Mouse (Mus musculus): ENCODE measurements at regions not wholly inside any gene's neighbourhood (a gene's known extent, or its start where the extent isn't known, plus 50 kb on each side); places are given as distances from the start of the nearest gene placed in this dataset.
A peak's percentile ranks its signal among the peaks of the same experiment; 100 is the strongest.

- Histone ChIP-seq H3K27me3 (ENCODE audit: control insufficient read depth, insufficient read depth, insufficient read length) (no peaks in the 10 kb centered on the region), H3K4me3 (no peak overlapping the region), H3K79me2 (ENCODE audit: control insufficient read depth, insufficient read depth) (no peaks in the 10 kb centered on the region), H3K4me2 (ENCODE audit: low read depth) (no peak overlapping the region), H3K36me3 (ENCODE audit: control insufficient read depth, insufficient read depth) (no peaks in the 10 kb centered on the region), H3ac (ENCODE audit: control insufficient read depth, insufficient read length) (no peak overlapping the region)
- TF ChIP-seq MYOD1 (IDR thresholded peaks at IDR 0.05; ENCODE audit: control insufficient read depth in 1 of 3, insufficient read length in 2 of 3, low read depth in 2 of 3) (no peak), TCF3 (IDR thresholded peaks at IDR 0.05; ENCODE audit: insufficient read length, low read depth) (no peak), SRF (IDR thresholded peaks at IDR 0.05; ENCODE audit: control insufficient read depth, insufficient read length, low read depth) (no peak)
Measured at GRCm38 (mm10) chr2:50416056-50416455, 119.5 kb upstream of the Mmadhc start.

GRCm38 (mm10) chr2:50405932-50406331 is 109.3 kb upstream of the Mmadhc start:
- Histone ChIP-seq H3K4me2 (ENCODE audit: low read depth) (no peak overlapping the region), H3ac (ENCODE audit: control insufficient read depth, insufficient read length) (no peak overlapping the region), H3K27me3 (ENCODE audit: control insufficient read depth, insufficient read depth, insufficient read length) (no peaks in the 10 kb centered on the region), H3K4me3 (no peak overlapping the region), H3K79me2 (ENCODE audit: control insufficient read depth, insufficient read depth) (no peaks in the 10 kb centered on the region), H3K36me3 (ENCODE audit: control insufficient read depth, insufficient read depth) (no peaks in the 10 kb centered on the region)
- TF ChIP-seq MYOD1 (IDR thresholded peaks at IDR 0.05; ENCODE audit: control insufficient read depth in 1 of 3, insufficient read length in 2 of 3, low read depth in 2 of 3) (no peak), TCF12 (IDR thresholded peaks at IDR 0.05; ENCODE audit: insufficient read depth, poor library complexity, severe bottlenecking) (no peak), TCF3 (IDR thresholded peaks at IDR 0.05; ENCODE audit: insufficient read length, low read depth) (no peak), POLR2AphosphoS2 (IDR thresholded peaks at IDR 0.05; ENCODE audit: insufficient read length, low read depth) (no peak), REST (IDR thresholded peaks at IDR 0.05; ENCODE audit: insufficient read depth, insufficient read length) (no peak), POLR2A (IDR thresholded peaks at IDR 0.05; ENCODE audit: insufficient read length, low read depth) (no peak), E2F4 (IDR thresholded peaks at IDR 0.05; ENCODE audit: insufficient read depth) (no peak)

- TF ChIP-seq TCF12 (IDR thresholded peaks at IDR 0.05; ENCODE audit: insufficient read depth, poor library complexity, severe bottlenecking), result no peak
- no peak for TF ChIP-seq CEBPB (IDR thresholded peaks at IDR 0.05; ENCODE audit: insufficient read depth, poor library complexity, severe bottlenecking)
- no peak for TF ChIP-seq POLR2A (IDR thresholded peaks at IDR 0.05; ENCODE audit: insufficient read length, low read depth)
- TF ChIP-seq TCF3 (IDR thresholded peaks at IDR 0.05; ENCODE audit: insufficient read length, low read depth), result no peak
- no peak for TF ChIP-seq E2F4 (IDR thresholded peaks at IDR 0.05; ENCODE audit: insufficient read depth)
- TF ChIP-seq USF1 (IDR thresholded peaks at IDR 0.05; ENCODE audit: low read depth), result no peak
- no peak for TF ChIP-seq MYOD1 (IDR thresholded peaks at IDR 0.05; ENCODE audit: control insufficient read depth in 1 of 3, insufficient read length in 2 of 3, low read depth in 2 of 3)
- no peak for TF ChIP-seq POLR2AphosphoS2 (IDR thresholded peaks at IDR 0.05; ENCODE audit: insufficient read length, low read depth)
- no peak for TF ChIP-seq SRF (IDR thresholded peaks at IDR 0.05; ENCODE audit: control insufficient read depth, insufficient read length, low read depth)
- no peak for TF ChIP-seq REST (IDR thresholded peaks at IDR 0.05; ENCODE audit: insufficient read depth, insufficient read length)
- TF ChIP-seq MAX (IDR thresholded peaks at IDR 0.05; ENCODE audit: low read depth), result no peak
- TF ChIP-seq MYOG (IDR thresholded peaks at IDR 0.05; ENCODE audit: control insufficient read depth in 1 of 3, insufficient read depth in 1 of 3, insufficient read length in 2 of 3, low read depth in 2 of 3), result no peak
- H3K27me3 ChIP-seq (ENCODE audit: control insufficient read depth, insufficient read depth, insufficient read length), result no peaks in the 10 kb centered on the region
- H3K4me3 ChIP-seq, result no peak overlapping the region
- no peak overlapping the region for H3ac ChIP-seq (ENCODE audit: control insufficient read depth, insufficient read length)
- no peak overlapping the region for H3K4me2 ChIP-seq (ENCODE audit: low read depth)
- H3K79me2 ChIP-seq (ENCODE audit: control insufficient read depth, insufficient read depth), result no peaks in the 10 kb centered on the region
- no peaks in the 10 kb centered on the region for H3K36me3 ChIP-seq (ENCODE audit: control insufficient read depth, insufficient read depth)
Measured at GRCm38 (mm10) chr2:50403106-50403505, 106.5 kb upstream of the Mmadhc start.

- Histone ChIP-seq H3K27me3 (ENCODE audit: control insufficient read depth, insufficient read depth, insufficient read length) (no peaks in the 10 kb centered on the region), H3K4me3 (no peak overlapping the region), H3K79me2 (ENCODE audit: control insufficient read depth, insufficient read depth) (no peaks in the 10 kb centered on the region), H3K4me2 (ENCODE audit: low read depth) (no peak overlapping the region), H3K36me3 (ENCODE audit: control insufficient read depth, insufficient read depth) (no peaks in the 10 kb centered on the region), H3ac (ENCODE audit: control insufficient read depth, insufficient read length) (no peak overlapping the region)
- TF ChIP-seq MYOD1 (IDR thresholded peaks at IDR 0.05; ENCODE audit: control insufficient read depth in 1 of 3, insufficient read length in 2 of 3, low read depth in 2 of 3) (no peak), USF1 (IDR thresholded peaks at IDR 0.05; ENCODE audit: low read depth) (peak; percentile 84), POLR2AphosphoS2 (IDR thresholded peaks at IDR 0.05; ENCODE audit: insufficient read length, low read depth) (no peak), E2F4 (IDR thresholded peaks at IDR 0.05; ENCODE audit: insufficient read depth) (no peak), REST (IDR thresholded peaks at IDR 0.05; ENCODE audit: insufficient read depth, insufficient read length) (no peak), TCF3 (IDR thresholded peaks at IDR 0.05; ENCODE audit: insufficient read length, low read depth) (no peak)
Measured at GRCm38 (mm10) chr2:50398576-50398975, 102.0 kb upstream of the Mmadhc start.

- Histone ChIP-seq H3K79me2 (ENCODE audit: control insufficient read depth, insufficient read depth) (no peaks in the 10 kb centered on the region), H3K36me3 (ENCODE audit: control insufficient read depth, insufficient read depth) (no peaks in the 10 kb centered on the region)
- TF ChIP-seq SRF (IDR thresholded peaks at IDR 0.05; ENCODE audit: control insufficient read depth, insufficient read length, low read depth) (no peak), USF1 (IDR thresholded peaks at IDR 0.05; ENCODE audit: low read depth) (no peak)
Measured at GRCm38 (mm10) chr2:50377609-50378413, 81.2 kb upstream of the Mmadhc start.

More at GRCm38 (mm10) chr2:50377609-50378413, 81.2 kb upstream of the Mmadhc start:
- no peaks in the 10 kb centered on the region for H3K27me3 ChIP-seq (ENCODE audit: control insufficient read depth, insufficient read depth, insufficient read length)
- H3K4me2 ChIP-seq (ENCODE audit: low read depth), result no peak overlapping the region
- no peak overlapping the region for H3ac ChIP-seq (ENCODE audit: control insufficient read depth, insufficient read length)
- no peak overlapping the region for H3K4me3 ChIP-seq

Measured in myocyte (in vitro differentiated cells).